8 mouse cellular contexts compared by ENCODE assay signal in genomic region chr1:86486703-86487294, GRCm38 (mm10). TPM values are rescaled to one million over a fixed set of nuclear protein-coding genes. Genes with fewer than 3 reads are reported as not detected.
DNase-seq lines count a peak whose midpoint lies in the region; ATAC-seq and TF ChIP-seq lines count a peak whose summit lies in the region.

No protein-coding gene starts in this region.

- DNase-seq in heart, adult 11 months = peak; percentile 89
- no peak for DNase-seq in heart, postnatal 4 days
- DNase-seq in adrenal gland, adult (ENCODE audit: inconsistent age in 2 of 2, low spot score in 1 of 2) = no peak
- DNase-seq in T-cell, adult 2 months (ENCODE audit: low spot score) = no peak

- peak overlapping the region; percentile 98 for H3K27ac ChIP-seq in forebrain, embryonic 12.5 days
- peak overlapping the region; percentile 96 for H3K27ac ChIP-seq in liver, embryonic 12.5 days

- no peaks in the 10 kb centered on the region for H3K27me3 ChIP-seq in C2C12 (ENCODE audit: control insufficient read depth, insufficient read depth, insufficient read length)
- no peaks in the 10 kb centered on the region for H3K27me3 ChIP-seq in forebrain, embryonic 12.5 days
- H3K27me3 ChIP-seq in liver, embryonic 12.5 days (replicated peaks) = no peaks in the 10 kb centered on the region

- H3K4me3 ChIP-seq in C2C12 (ENCODE audit: insufficient read depth, poor library complexity, severe bottlenecking) = peak overlapping the region; percentile 43
- peak overlapping the region; percentile 53 for H3K4me3 ChIP-seq in forebrain, embryonic 12.5 days (replicated peaks)
- H3K4me3 ChIP-seq in liver, embryonic 12.5 days = peak overlapping the region; percentile 77

- peak overlapping the region; percentile 74 for H3K9ac ChIP-seq in forebrain, embryonic 12.5 days
- peak overlapping the region; percentile 80 for H3K9ac ChIP-seq in liver, embryonic 12.5 days

- no peak for ATAC-seq in forebrain, embryonic 12.5 days (ENCODE audit: low FRiP score)
- ATAC-seq in liver, embryonic 12.5 days = peak; percentile 38; the same call in 1 of the 2 replicates
- ATAC-seq in monocyte, adult 5-6 weeks (replicated peaks; ENCODE audit: insufficient number of reproducible peaks, low FRiP score, low TSS enrichment, poor library complexity, severe bottlenecking) = no peak

- peak overlapping the region; percentile 91 for H3ac ChIP-seq in C2C12 (ENCODE audit: control insufficient read depth, insufficient read length, low read depth)

- H3K4me1 ChIP-seq in forebrain, embryonic 12.5 days = peaks cover 24% of the 10 kb centered on the region
- H3K4me1 ChIP-seq in liver, embryonic 12.5 days = peaks cover 47% of the 10 kb centered on the region

- H3K4me2 ChIP-seq in forebrain, embryonic 12.5 days = peak overlapping the region; percentile 59
- H3K4me2 ChIP-seq in liver, embryonic 12.5 days = peak overlapping the region; percentile 86

- WGBS in forebrain, embryonic 12.5 days = 9% methylated on average over 13 of the region's 13 CpGs
- WGBS in liver, embryonic 12.5 days (ENCODE audit: insufficient replicate concordance) = 3% methylated on average over 13 of the region's 13 CpGs

- no peaks in the 10 kb centered on the region for H3K9me3 ChIP-seq in forebrain, embryonic 12.5 days
- H3K9me3 ChIP-seq in liver, embryonic 12.5 days (replicated peaks) = no peaks in the 10 kb centered on the region

- no peaks in the 10 kb centered on the region for H3K36me3 ChIP-seq in C2C12 (ENCODE audit: control insufficient read depth, insufficient read depth)
- no peaks in the 10 kb centered on the region for H3K36me3 ChIP-seq in forebrain, embryonic 12.5 days (replicated peaks)
- no peaks in the 10 kb centered on the region for H3K36me3 ChIP-seq in liver, embryonic 12.5 days

- peaks cover 13% of the 10 kb centered on the region for H3K79me2 ChIP-seq in C2C12 (ENCODE audit: control insufficient read depth, insufficient read depth)

- TF ChIP-seq CTCF in C2C12 (IDR thresholded peaks at IDR 0.05; ENCODE audit: control insufficient read depth, insufficient read depth, insufficient read length) = no peak

- peaks cover 5% of the 10 kb centered on the region for H3K79me3 ChIP-seq in C2C12 (ENCODE audit: low read depth)

TF ChIP-seq in C2C12, 6 proteins besides CTCF, POLR2A, EP300 and RAD21:
- TF ChIP-seq CEBPB (IDR thresholded peaks at IDR 0.05; ENCODE audit: low read depth) (no peak), USF1 (IDR thresholded peaks at IDR 0.05; ENCODE audit: low read depth) (no peak), FOSL1 (IDR thresholded peaks at IDR 0.05; ENCODE audit: insufficient read depth, low read length, poor library complexity, severe bottlenecking) (no peak), MAX (IDR thresholded peaks at IDR 0.05) (no peak), MYOD1 (IDR thresholded peaks at IDR 0.05; ENCODE audit: control insufficient read depth, insufficient read length, low read depth) (no peak), MYOG (IDR thresholded peaks at IDR 0.05; ENCODE audit: control insufficient read depth, extremely low read depth, insufficient read length) (no peak)

RNA-seq across cellular contexts. Expression of gene Ptma, which starts 39.7 kb away (rescaled TPM):
- 100 to 1,000 TPM; 724 to 726 TPM for total RNA-seq in heart, postnatal 4 days (2021)
- 2,542 TPM for polyA plus RNA-seq in C2C12 (2012; fragmentation: generic; extraction: Trizol)
- polyA plus RNA-seq in forebrain, embryonic 12.5 days (2016; fragmentation: Nextera tagmentation; extraction: Ambion mirVana) = 3,257 and 3,328 TPM in 2 replicates
- polyA plus RNA-seq in liver, embryonic 12.5 days (2016; fragmentation: Nextera tagmentation; extraction: Ambion mirVana) = 1,639 and 1,657 TPM in 2 replicates
- total RNA-seq in monocyte, adult 5-6 weeks (2017) = 2,048 to 2,960 TPM (median 2,606 TPM) in 3 replicates
